Mouse (Mus musculus): Measurements from ENCODE around the gene Gm45717. TPM values are rescaled to one million over a fixed set of nuclear protein-coding genes. Genes with fewer than 3 reads are reported as not detected.

Gm45717 gene
- polyA plus RNA-seq, 2 experiments: not detected

GRCm38 (mm10) chr7:140939669-140940171, 16.0 kb downstream of the Gm45717 start:
- H3K36me3 ChIP-seq (replicated peaks; ENCODE audit: control insufficient read depth, insufficient read depth, low read depth): no peaks in the 10 kb centered on the region
- no peak overlapping the region for H3K27ac ChIP-seq
- H3K27me3 ChIP-seq (ENCODE audit: control insufficient read depth, insufficient read depth, low read length): no peaks in the 10 kb centered on the region; the same call in none of the 2 replicates
- no peak for DNase-seq (ENCODE audit: low read depth in 3 of 3, low spot score in 3 of 3)
- H3K9ac ChIP-seq (replicated peaks): no peak overlapping the region
- no peaks in the 10 kb centered on the region for H3K9me3 ChIP-seq (ENCODE audit: control insufficient read depth, low read length)
- H3K4me1 ChIP-seq (replicated peaks; ENCODE audit: control insufficient read depth in 2 of 2, insufficient read depth in 2 of 2, low read length in 1 of 2): peaks cover 0 to 11% of the 10 kb centered on the region in 2 experiments; a peak in 2 of 4 replicates
- WGBS (ENCODE audit: insufficient replicate concordance): 60% methylated on average over 8 of the region's 8 CpGs
- no peak overlapping the region for H3K4me2 ChIP-seq (ENCODE audit: low read depth)
- ATAC-seq (ENCODE audit: insufficient read depth): no peak
- no peak overlapping the region for H3K4me3 ChIP-seq (ENCODE audit: insufficient read depth in 1 of 2, low read depth in 2 of 2, low read length in 2 of 2)
- no peak for TF ChIP-seq CTCF (IDR thresholded peaks at IDR 0.05; ENCODE audit: low read depth)
- TF ChIP-seq EP300 (IDR thresholded peaks at IDR 0.05; ENCODE audit: low read depth): no peak

DNA sequence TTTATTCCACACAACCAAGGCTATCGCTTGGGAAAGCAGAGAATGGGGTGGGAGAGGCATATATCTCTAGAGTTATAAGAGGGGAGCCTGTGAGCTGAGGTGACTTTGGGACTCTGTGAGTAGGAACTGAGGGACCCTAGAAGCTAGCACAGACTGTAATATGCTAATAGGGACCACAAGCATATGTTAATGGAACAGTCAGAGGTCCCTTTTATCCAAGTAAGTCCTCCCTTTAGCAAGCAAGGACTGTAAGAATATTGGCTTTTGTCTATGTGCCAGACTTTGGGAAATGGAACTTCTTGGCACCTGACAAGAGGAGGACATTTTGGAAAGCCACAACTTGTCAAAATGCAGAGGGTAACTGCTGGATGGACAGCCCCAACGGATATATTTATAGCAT, 16.8 kb downstream of the Gm45717 start:
- TF ChIP-seq EP300 (IDR thresholded peaks at IDR 0.05; ENCODE audit: low read depth) (no peak), CTCF (IDR thresholded peaks at IDR 0.05; ENCODE audit: low read depth) (no peak)
- WGBS (ENCODE audit: insufficient replicate concordance): 47% methylated on average over 2 of the region's 2 CpGs
- no peaks in the 10 kb centered on the region for H3K9me3 ChIP-seq (ENCODE audit: control insufficient read depth, low read length)
- no peak for DNase-seq (ENCODE audit: low read depth in 3 of 3, low spot score in 3 of 3)
- H3K36me3 ChIP-seq (replicated peaks; ENCODE audit: control insufficient read depth, insufficient read depth, low read depth): no peaks in the 10 kb centered on the region
- no peak overlapping the region for H3K4me3 ChIP-seq (ENCODE audit: insufficient read depth in 1 of 2, low read depth in 2 of 2, low read length in 2 of 2)
- H3K4me2 ChIP-seq (ENCODE audit: low read depth): no peak overlapping the region
- ATAC-seq (ENCODE audit: insufficient read depth): no peak
- no peak overlapping the region for H3K27ac ChIP-seq
- peaks cover 5% of the 10 kb centered on the region for H3K27me3 ChIP-seq (ENCODE audit: control insufficient read depth, insufficient read depth, low read length)
- H3K4me1 ChIP-seq (replicated peaks; ENCODE audit: control insufficient read depth in 2 of 2, insufficient read depth in 2 of 2, low read length in 1 of 2): peaks cover 0 to 11% of the 10 kb centered on the region in 2 experiments; a peak in 2 of 4 replicates
- no peak overlapping the region for H3K9ac ChIP-seq (replicated peaks)

DNA sequence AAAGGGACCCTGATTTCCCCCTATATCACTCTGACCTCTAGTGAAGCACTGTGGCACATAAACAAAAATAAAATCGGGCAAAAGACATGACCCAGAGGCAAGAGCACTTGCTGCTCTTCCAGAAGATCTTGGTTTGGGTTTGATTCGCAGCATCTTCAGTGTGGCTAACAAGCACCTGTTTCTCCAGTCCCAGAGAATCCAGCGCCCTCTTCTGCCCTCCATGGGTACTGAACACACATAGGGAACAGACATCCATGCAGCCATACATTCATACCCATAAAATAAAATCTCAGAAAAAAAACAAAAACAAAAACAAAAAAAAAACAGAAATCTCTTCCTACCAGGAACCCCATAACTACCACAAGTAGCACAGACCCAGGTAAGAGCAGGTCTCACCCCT, 17.3 kb downstream of the Gm45717 start:
- DNase-seq (ENCODE audit: low read depth in 3 of 3, low spot score in 3 of 3) (no peak), ATAC-seq (ENCODE audit: insufficient read depth) (no peak)
- Histone ChIP-seq H3K4me2 (ENCODE audit: low read depth) (no peak overlapping the region), H3K4me3 (ENCODE audit: insufficient read depth in 1 of 2, low read depth in 2 of 2, low read length in 2 of 2) (no peak overlapping the region), H3K27ac (no peak overlapping the region), H3K9ac (replicated peaks) (no peak overlapping the region), H3K36me3 (replicated peaks; ENCODE audit: control insufficient read depth, insufficient read depth, low read depth) (no peaks in the 10 kb centered on the region), H3K9me3 (ENCODE audit: control insufficient read depth, low read length) (no peaks in the 10 kb centered on the region), H3K4me1 (replicated peaks; ENCODE audit: control insufficient read depth in 2 of 2, insufficient read depth in 2 of 2, low read length in 1 of 2) (peaks cover 0 to 11% of the 10 kb centered on the region in 2 experiments; a peak in 2 of 4 replicates), H3K27me3 (ENCODE audit: control insufficient read depth, insufficient read depth, low read length) (peaks cover 5% of the 10 kb centered on the region)
- WGBS (ENCODE audit: insufficient replicate concordance): 29% methylated on average over 3 of the region's 3 CpGs
- TF ChIP-seq CTCF (IDR thresholded peaks at IDR 0.05; ENCODE audit: low read depth): peak; percentile 54
- no peak for TF ChIP-seq EP300 (IDR thresholded peaks at IDR 0.05; ENCODE audit: low read depth)

DNA sequence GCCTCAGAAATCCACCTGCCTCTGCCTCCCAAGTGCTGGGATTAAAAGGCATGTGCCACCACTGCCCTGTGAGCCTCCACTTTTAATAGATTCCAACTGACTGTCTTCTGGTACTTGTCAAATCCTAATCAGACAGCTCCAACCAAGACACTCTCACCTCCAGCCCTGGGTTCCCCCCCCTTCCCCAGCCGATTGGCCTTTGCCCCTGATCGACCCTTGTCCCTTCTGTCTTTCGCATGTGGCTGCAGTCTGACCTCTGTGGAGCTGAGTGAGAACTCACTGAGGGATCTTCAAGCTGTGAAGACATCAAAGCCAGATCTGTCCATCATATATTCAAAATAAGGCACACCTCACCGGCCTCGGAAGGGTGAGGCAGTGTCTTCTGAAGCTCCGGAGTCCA, 28.6 kb downstream of the Gm45717 start:
- Histone ChIP-seq H3K9me3 (ENCODE audit: control insufficient read depth, low read length) (no peaks in the 10 kb centered on the region), H3K4me3 (ENCODE audit: insufficient read depth in 1 of 2, low read depth in 2 of 2, low read length in 2 of 2) (no peak overlapping the region), H3K4me2 (ENCODE audit: low read depth) (no peak overlapping the region), H3K27me3 (ENCODE audit: control insufficient read depth, insufficient read depth, low read length) (peaks cover 23% of the 10 kb centered on the region), H3K27ac (no peak overlapping the region), H3K36me3 (replicated peaks; ENCODE audit: control insufficient read depth, insufficient read depth, low read depth) (no peaks in the 10 kb centered on the region), H3K4me1 (replicated peaks; ENCODE audit: control insufficient read depth in 2 of 2, insufficient read depth in 2 of 2, low read length in 1 of 2) (no peaks in the 10 kb centered on the region; a peak in 1 of 4 replicates), H3K9ac (replicated peaks) (no peak overlapping the region)
- 77% methylated on average over 6 of the region's 6 CpGs for WGBS (ENCODE audit: insufficient replicate concordance)
- no peak for DNase-seq (ENCODE audit: low read depth in 3 of 3, low spot score in 3 of 3)
- no peak for ATAC-seq (ENCODE audit: insufficient read depth)
- no peak for TF ChIP-seq CTCF (IDR thresholded peaks at IDR 0.05; ENCODE audit: low read depth)

DNA sequence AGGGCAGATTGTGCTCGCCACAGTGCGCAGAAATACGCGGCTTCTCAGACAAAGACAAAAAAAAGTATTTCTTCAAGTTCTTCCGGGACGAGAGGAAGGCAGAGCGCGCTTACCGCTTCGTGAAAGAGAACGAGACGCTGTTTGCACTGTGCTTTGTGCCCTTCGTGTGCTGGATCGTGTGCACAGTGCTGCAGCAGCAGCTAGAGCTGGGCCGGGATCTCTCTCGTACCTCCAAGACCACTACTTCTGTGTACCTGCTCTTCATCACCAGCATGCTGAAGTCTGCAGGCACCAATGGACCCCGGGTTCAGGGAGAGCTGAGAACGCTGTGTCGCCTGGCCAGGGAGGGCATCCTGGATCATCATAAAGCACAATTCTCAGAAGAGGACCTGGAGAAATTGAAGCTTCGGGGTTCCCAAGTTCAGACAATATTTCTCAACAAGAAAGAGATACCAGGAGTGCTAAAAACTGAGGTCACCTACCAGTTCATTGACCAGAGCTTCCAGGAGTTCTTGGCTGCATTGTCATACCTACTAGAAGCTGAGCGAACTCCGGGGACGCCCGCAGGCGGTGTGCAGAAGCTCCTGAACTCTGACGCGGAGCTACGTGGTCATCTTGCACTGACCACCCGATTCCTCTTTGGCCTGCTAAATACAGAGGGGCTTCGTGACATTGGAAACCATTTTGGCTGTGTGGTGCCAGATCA, 32.5 kb downstream of the Gm45717 start:
- TF ChIP-seq CTCF (IDR thresholded peaks at IDR 0.05; ENCODE audit: low read depth): no peak
- TF ChIP-seq EP300 (IDR thresholded peaks at IDR 0.05; ENCODE audit: low read depth): no peak
- no peak overlapping the region for H3K27ac ChIP-seq
- no peaks in the 10 kb centered on the region for H3K36me3 ChIP-seq (replicated peaks; ENCODE audit: control insufficient read depth, insufficient read depth, low read depth)
- 21% methylated on average over 30 of the region's 30 CpGs for WGBS (ENCODE audit: insufficient replicate concordance)
- DNase-seq (ENCODE audit: low read depth in 3 of 3, low spot score in 3 of 3): no peak
- no peak for ATAC-seq (ENCODE audit: insufficient read depth)
- no peaks in the 10 kb centered on the region for H3K9me3 ChIP-seq (ENCODE audit: control insufficient read depth, low read length)
- H3K27me3 ChIP-seq (ENCODE audit: control insufficient read depth, insufficient read depth, low read length): peaks cover 40% of the 10 kb centered on the region
- H3K4me3 ChIP-seq (ENCODE audit: insufficient read depth in 1 of 2, low read depth in 2 of 2, low read length in 2 of 2): no peak overlapping the region
- H3K4me1 ChIP-seq (replicated peaks; ENCODE audit: control insufficient read depth in 2 of 2, insufficient read depth in 2 of 2, low read length in 1 of 2): peaks cover 0 to 3% of the 10 kb centered on the region in 2 experiments; a peak in 2 of 4 replicates
- H3K4me2 ChIP-seq (ENCODE audit: low read depth): peak overlapping the region; percentile 44
- no peak overlapping the region for H3K9ac ChIP-seq (replicated peaks)

Data from liver, embryonic 14.5 days (tissue).